Mouse (Mus musculus): ENCODE measurements at regions not wholly inside any gene's neighbourhood (a gene's known extent, or its start where the extent isn't known, plus 50 kb on each side); places are given as distances from the start of the nearest gene placed in this dataset.

- H3K9ac ChIP-seq (ENCODE audit: low read depth, low read length): no peak overlapping the region
- H3K27ac ChIP-seq (ENCODE audit: low read depth, low read length): no peak overlapping the region
- H3K9me3 ChIP-seq (ENCODE audit: control insufficient read depth, low read length): no peaks in the 10 kb centered on the region
- no peaks in the 10 kb centered on the region for H3K27me3 ChIP-seq (ENCODE audit: control insufficient read depth, insufficient read depth, low read length)
- WGBS: 68% methylated on average over 3 of the region's 3 CpGs
- H3K36me3 ChIP-seq (ENCODE audit: control insufficient read depth, insufficient read depth, low read length): no peaks in the 10 kb centered on the region
- H3K4me2 ChIP-seq (replicated peaks; ENCODE audit: low read depth, low read length): no peak overlapping the region
- H3K4me1 ChIP-seq (replicated peaks; ENCODE audit: control insufficient read depth, insufficient read depth, low read length): no peaks in the 10 kb centered on the region
- ATAC-seq (ENCODE audit: low FRiP score) (no peak), DNase-seq (ENCODE audit: low spot score) (no peak)
- no peak overlapping the region for H3K4me3 ChIP-seq (ENCODE audit: low read depth, low read length)
Observed at GRCm38 (mm10) chr3:148640680-148641101, 349.7 kb downstream of the Adgrl2 start.

- WGBS: 85% methylated on average over 4 of the region's 4 CpGs
- Histone ChIP-seq H3K4me1 (replicated peaks; ENCODE audit: control insufficient read depth, insufficient read depth, low read length) (no peaks in the 10 kb centered on the region), H3K9ac (ENCODE audit: low read depth, low read length) (no peak overlapping the region), H3K27me3 (ENCODE audit: control insufficient read depth, insufficient read depth, low read length) (no peaks in the 10 kb centered on the region), H3K36me3 (ENCODE audit: control insufficient read depth, insufficient read depth, low read length) (no peaks in the 10 kb centered on the region), H3K4me3 (ENCODE audit: low read depth, low read length) (no peak overlapping the region), H3K4me2 (replicated peaks; ENCODE audit: low read depth, low read length) (no peak overlapping the region), H3K27ac (ENCODE audit: low read depth, low read length) (no peak overlapping the region), H3K9me3 (ENCODE audit: control insufficient read depth, low read length) (no peaks in the 10 kb centered on the region)
- no peak for ATAC-seq (ENCODE audit: low FRiP score)
- no peak for DNase-seq (ENCODE audit: low spot score)
Observed at GRCm38 (mm10) chr3:148635101-148635500, 355.3 kb downstream of the Adgrl2 start.

- Histone ChIP-seq H3K4me3 (ENCODE audit: low read depth, low read length) (no peak overlapping the region), H3K4me2 (replicated peaks; ENCODE audit: low read depth, low read length) (no peak overlapping the region), H3K36me3 (ENCODE audit: control insufficient read depth, insufficient read depth, low read length) (no peaks in the 10 kb centered on the region), H3K9me3 (ENCODE audit: control insufficient read depth, low read length) (no peaks in the 10 kb centered on the region), H3K27ac (ENCODE audit: low read depth, low read length) (no peak overlapping the region), H3K27me3 (ENCODE audit: control insufficient read depth, insufficient read depth, low read length) (no peaks in the 10 kb centered on the region), H3K9ac (ENCODE audit: low read depth, low read length) (no peak overlapping the region), H3K4me1 (replicated peaks; ENCODE audit: control insufficient read depth, insufficient read depth, low read length) (no peaks in the 10 kb centered on the region)
- DNase-seq (ENCODE audit: low spot score): no peak
- no peak for ATAC-seq (ENCODE audit: low FRiP score)
- 77% methylated on average over 3 of the region's 3 CpGs for WGBS
Observed at GRCm38 (mm10) chr3:148634352-148634751, 356.0 kb downstream of the Adgrl2 start.

- H3K4me3 ChIP-seq (ENCODE audit: low read depth, low read length): no peak overlapping the region
- H3K4me2 ChIP-seq (replicated peaks; ENCODE audit: low read depth, low read length): no peak overlapping the region
- no peaks in the 10 kb centered on the region for H3K9me3 ChIP-seq (ENCODE audit: control insufficient read depth, low read length)
- H3K27me3 ChIP-seq (ENCODE audit: control insufficient read depth, insufficient read depth, low read length): no peaks in the 10 kb centered on the region
- ATAC-seq (ENCODE audit: low FRiP score) (no peak), DNase-seq (ENCODE audit: low spot score) (no peak)
- H3K9ac ChIP-seq (ENCODE audit: low read depth, low read length): no peak overlapping the region
- H3K4me1 ChIP-seq (replicated peaks; ENCODE audit: control insufficient read depth, insufficient read depth, low read length): no peaks in the 10 kb centered on the region
- no peaks in the 10 kb centered on the region for H3K36me3 ChIP-seq (ENCODE audit: control insufficient read depth, insufficient read depth, low read length)
- WGBS: 95% methylated on average over 6 of the region's 6 CpGs
- no peak overlapping the region for H3K27ac ChIP-seq (ENCODE audit: low read depth, low read length)
Observed at GRCm38 (mm10) chr3:148633291-148633690, 357.1 kb downstream of the Adgrl2 start.

- WGBS: 89% methylated on average over 2 of the region's 2 CpGs
- DNase-seq (ENCODE audit: low spot score) (no peak), ATAC-seq (ENCODE audit: low FRiP score) (no peak)
- H3K27me3 ChIP-seq (ENCODE audit: control insufficient read depth, insufficient read depth, low read length): no peaks in the 10 kb centered on the region
- H3K9ac ChIP-seq (ENCODE audit: low read depth, low read length): no peak overlapping the region
- H3K4me2 ChIP-seq (replicated peaks; ENCODE audit: low read depth, low read length): no peak overlapping the region
- no peak overlapping the region for H3K27ac ChIP-seq (ENCODE audit: low read depth, low read length)
- H3K4me3 ChIP-seq (ENCODE audit: low read depth, low read length): no peak overlapping the region
- H3K9me3 ChIP-seq (ENCODE audit: control insufficient read depth, low read length): no peaks in the 10 kb centered on the region
- H3K36me3 ChIP-seq (ENCODE audit: control insufficient read depth, insufficient read depth, low read length): no peaks in the 10 kb centered on the region
- no peaks in the 10 kb centered on the region for H3K4me1 ChIP-seq (replicated peaks; ENCODE audit: control insufficient read depth, insufficient read depth, low read length)
Observed at GRCm38 (mm10) chr3:148632449-148632848, 357.9 kb downstream of the Adgrl2 start.

GRCm38 (mm10) chr3:148631415-148632192 lies 358.8 kb downstream of the Adgrl2 start:
- 58% methylated on average over 18 of the region's 18 CpGs for WGBS
- H3K36me3 ChIP-seq (ENCODE audit: control insufficient read depth, insufficient read depth, low read length): no peaks in the 10 kb centered on the region
- H3K27ac ChIP-seq (ENCODE audit: low read depth, low read length): no peak overlapping the region
- DNase-seq (ENCODE audit: low spot score) (no peak), ATAC-seq (ENCODE audit: low FRiP score) (no peak)
- H3K4me3 ChIP-seq (ENCODE audit: low read depth, low read length): no peak overlapping the region
- H3K9ac ChIP-seq (ENCODE audit: low read depth, low read length): no peak overlapping the region
- H3K4me2 ChIP-seq (replicated peaks; ENCODE audit: low read depth, low read length): no peak overlapping the region
- H3K4me1 ChIP-seq (replicated peaks; ENCODE audit: control insufficient read depth, insufficient read depth, low read length): no peaks in the 10 kb centered on the region
- H3K27me3 ChIP-seq (ENCODE audit: control insufficient read depth, insufficient read depth, low read length): no peaks in the 10 kb centered on the region
- H3K9me3 ChIP-seq (ENCODE audit: control insufficient read depth, low read length): no peaks in the 10 kb centered on the region

- Histone ChIP-seq H3K4me3 (ENCODE audit: low read depth, low read length) (no peak overlapping the region), H3K27ac (ENCODE audit: low read depth, low read length) (no peak overlapping the region), H3K9ac (ENCODE audit: low read depth, low read length) (no peak overlapping the region), H3K9me3 (ENCODE audit: control insufficient read depth, low read length) (no peaks in the 10 kb centered on the region), H3K4me1 (replicated peaks; ENCODE audit: control insufficient read depth, insufficient read depth, low read length) (no peaks in the 10 kb centered on the region), H3K4me2 (replicated peaks; ENCODE audit: low read depth, low read length) (no peak overlapping the region), H3K36me3 (ENCODE audit: control insufficient read depth, insufficient read depth, low read length) (no peaks in the 10 kb centered on the region), H3K27me3 (ENCODE audit: control insufficient read depth, insufficient read depth, low read length) (no peaks in the 10 kb centered on the region)
- no peak for DNase-seq (ENCODE audit: low spot score)
- WGBS: 77% methylated on average over 7 of the region's 7 CpGs
- ATAC-seq (ENCODE audit: low FRiP score): no peak
Observed at GRCm38 (mm10) chr3:148630865-148631264, 359.5 kb downstream of the Adgrl2 start.

- Histone ChIP-seq H3K4me3 (ENCODE audit: low read depth, low read length) (no peak overlapping the region), H3K9ac (ENCODE audit: low read depth, low read length) (no peak overlapping the region), H3K4me2 (replicated peaks; ENCODE audit: low read depth, low read length) (no peak overlapping the region), H3K27ac (ENCODE audit: low read depth, low read length) (no peak overlapping the region), H3K36me3 (ENCODE audit: control insufficient read depth, insufficient read depth, low read length) (no peaks in the 10 kb centered on the region), H3K9me3 (ENCODE audit: control insufficient read depth, low read length) (no peaks in the 10 kb centered on the region), H3K4me1 (replicated peaks; ENCODE audit: control insufficient read depth, insufficient read depth, low read length) (no peaks in the 10 kb centered on the region), H3K27me3 (ENCODE audit: control insufficient read depth, insufficient read depth, low read length) (no peaks in the 10 kb centered on the region)
- 81% methylated on average over 9 of the region's 9 CpGs for WGBS
- ATAC-seq (ENCODE audit: low FRiP score) (no peak; the same call in 1 of the 2 replicates), DNase-seq (ENCODE audit: low spot score) (no peak)
Observed at GRCm38 (mm10) chr3:148614971-148615671, 375.2 kb downstream of the Adgrl2 start.

GRCm38 (mm10) chr3:148613443-148613842 lies 376.9 kb downstream of the Adgrl2 start:
- Histone ChIP-seq H3K4me1 (replicated peaks; ENCODE audit: control insufficient read depth, insufficient read depth, low read length) (no peaks in the 10 kb centered on the region), H3K4me3 (ENCODE audit: low read depth, low read length) (no peak overlapping the region), H3K27ac (ENCODE audit: low read depth, low read length) (no peak overlapping the region), H3K4me2 (replicated peaks; ENCODE audit: low read depth, low read length) (no peak overlapping the region), H3K36me3 (ENCODE audit: control insufficient read depth, insufficient read depth, low read length) (no peaks in the 10 kb centered on the region), H3K27me3 (ENCODE audit: control insufficient read depth, insufficient read depth, low read length) (no peaks in the 10 kb centered on the region), H3K9ac (ENCODE audit: low read depth, low read length) (no peak overlapping the region), H3K9me3 (ENCODE audit: control insufficient read depth, low read length) (no peaks in the 10 kb centered on the region)
- no peak for DNase-seq (ENCODE audit: low spot score)
- 61% methylated on average over 3 of the region's 3 CpGs for WGBS
- ATAC-seq (ENCODE audit: low FRiP score): no peak

All from hindbrain, embryonic 11.5 days (tissue).